Mouse (Mus musculus): Measurements from ENCODE around the gene Dgki.

Dgki gene

GRCm38 (mm10) chr6:36998942-36999341 lies 301.0 kb downstream of the Dgki start:
- DNase-seq = peak; percentile 2

- DNase-seq = no peak
Observed at GRCm38 (mm10) chr6:36994329-36994728, 305.7 kb downstream of the Dgki start.

DNA sequence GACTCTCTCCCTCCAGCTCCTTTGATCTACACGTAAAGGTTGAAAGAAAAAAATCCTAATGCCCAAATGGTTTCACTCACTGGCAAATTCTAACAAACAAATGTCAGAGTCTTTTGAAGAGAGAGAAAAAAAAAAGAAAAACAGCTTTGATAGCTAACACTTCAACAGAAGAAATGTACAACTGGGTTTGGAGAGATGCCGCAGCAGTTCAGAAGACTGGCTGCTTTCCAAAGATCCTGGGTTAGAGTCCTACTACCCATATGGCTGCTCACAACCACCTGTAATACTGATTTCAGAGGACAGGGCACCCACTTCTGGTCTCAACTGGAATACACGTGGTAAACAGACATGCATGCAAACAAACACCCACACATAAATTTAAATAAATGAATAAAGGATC lies 309.8 kb downstream of the Dgki start:
- no peak for DNase-seq

DNA sequence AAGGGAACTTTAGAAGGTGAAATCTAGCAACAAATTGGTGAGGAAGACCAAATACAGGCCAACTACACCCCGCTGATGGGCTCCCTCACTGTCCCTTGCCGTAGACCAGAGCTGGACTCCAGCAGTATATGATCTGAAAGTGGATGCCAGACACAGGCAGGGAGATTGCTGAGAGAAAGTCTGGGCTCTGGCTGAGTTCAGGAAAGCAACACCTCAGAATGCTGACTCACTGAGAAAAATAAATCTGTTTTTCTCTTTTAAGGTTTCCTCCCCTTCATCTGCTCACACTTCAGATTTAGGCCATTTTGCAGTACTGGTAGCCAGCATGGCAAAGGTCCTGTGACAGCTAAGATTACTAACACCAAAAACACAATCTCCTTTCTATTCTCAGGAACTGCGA lies 311.2 kb downstream of the Dgki start:
- DNase-seq = no peak

DNA sequence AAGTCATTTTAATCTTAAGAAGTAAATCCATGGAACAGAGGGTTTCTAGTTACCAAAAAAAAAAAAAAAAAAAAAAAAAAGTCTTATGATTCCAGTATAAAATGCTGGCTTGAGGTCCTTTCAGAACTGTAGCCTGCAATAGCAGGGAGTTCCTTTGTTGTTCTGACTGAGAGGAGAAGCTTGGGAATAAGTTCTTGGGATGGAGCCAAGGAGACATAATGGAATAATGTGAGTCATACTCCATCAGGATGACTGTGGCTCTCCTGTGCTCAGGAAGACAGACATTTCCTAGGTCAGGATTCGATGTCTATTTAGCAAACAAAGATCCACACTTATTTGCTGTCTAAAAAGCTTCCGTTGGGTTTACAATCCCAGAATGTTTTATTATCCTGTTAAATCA lies 318.3 kb downstream of the Dgki start:
- DNase-seq = peak; percentile 58

- DNase-seq = no peak
Observed at GRCm38 (mm10) chr6:36980475-36980874, 319.5 kb downstream of the Dgki start.

GRCm38 (mm10) chr6:36978176-36978575 lies 321.8 kb downstream of the Dgki start:
- DNase-seq = no peak

- no peak for DNase-seq
Observed at GRCm38 (mm10) chr6:36973096-36973495, 326.9 kb downstream of the Dgki start.

DNA sequence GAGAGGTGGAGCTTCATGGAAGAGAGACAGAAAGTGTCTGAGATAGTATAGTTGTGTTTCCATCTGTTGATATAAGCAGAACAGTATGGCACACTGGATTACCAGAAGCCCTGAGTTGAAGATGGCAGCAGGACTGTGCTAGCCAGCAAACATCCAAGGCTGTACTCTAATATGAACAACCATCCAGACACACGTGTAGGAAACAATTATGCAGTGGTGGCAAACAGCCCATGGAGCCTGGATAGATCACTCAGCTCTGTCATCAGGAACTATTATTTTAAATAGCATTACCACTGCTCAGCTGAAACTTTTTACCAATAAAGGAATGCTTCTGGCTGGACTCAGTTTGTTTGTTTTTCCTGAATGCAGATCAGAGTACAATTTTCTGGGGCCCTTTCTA lies 327.5 kb downstream of the Dgki start:
- no peak for DNase-seq

DNA sequence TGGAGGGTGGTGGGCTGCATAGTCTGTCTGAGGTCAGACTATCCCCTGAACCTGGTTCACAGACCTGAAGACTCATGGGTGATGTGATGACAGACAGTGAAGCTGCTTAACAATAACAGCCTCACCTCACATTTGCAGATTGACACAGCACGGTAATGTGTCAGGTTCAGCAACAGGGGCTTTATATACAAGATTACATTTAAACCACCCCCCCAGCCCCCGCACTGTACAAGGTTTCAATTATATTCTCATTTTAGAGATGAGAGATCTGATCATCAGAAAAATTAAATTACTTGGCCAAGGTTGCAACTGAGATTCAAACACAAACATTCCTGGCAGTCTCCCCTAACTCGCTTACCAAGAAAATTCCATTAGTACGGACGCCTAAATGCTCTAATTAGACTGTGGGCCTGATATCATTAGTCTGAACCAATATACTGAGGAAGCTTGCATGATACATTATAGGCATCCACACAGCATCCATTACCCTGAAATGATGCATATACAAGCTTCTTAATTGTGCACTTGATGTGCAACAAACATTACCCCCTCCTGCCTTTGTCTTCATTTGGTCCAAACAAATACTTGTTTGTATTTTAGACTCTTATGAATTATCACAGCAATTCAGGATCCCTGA lies 330.6 kb downstream of the Dgki start:
- no peak for DNase-seq

DNA sequence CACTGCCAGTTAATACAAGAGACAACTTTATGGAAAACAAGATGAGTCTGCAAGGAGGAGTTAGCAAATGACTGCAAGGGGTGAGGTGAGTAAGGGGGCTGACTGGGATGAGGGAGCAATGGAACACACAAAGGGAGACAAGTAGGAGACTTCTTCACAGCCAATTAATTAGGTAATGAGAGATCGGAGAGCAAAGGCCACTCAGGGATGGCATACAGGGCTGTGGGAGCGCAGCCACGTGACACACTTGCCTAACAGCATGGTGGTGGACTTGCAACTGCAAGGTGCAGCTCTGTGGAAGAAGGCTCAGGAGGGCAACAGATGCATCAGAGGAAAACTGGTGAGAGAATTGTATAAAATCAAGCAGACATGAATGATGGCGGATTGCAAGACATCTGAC lies 339.3 kb downstream of the Dgki start:
- no peak for DNase-seq

GRCm38 (mm10) chr6:36955293-36955692 lies 344.7 kb downstream of the Dgki start:
- no peak for DNase-seq

DNA sequence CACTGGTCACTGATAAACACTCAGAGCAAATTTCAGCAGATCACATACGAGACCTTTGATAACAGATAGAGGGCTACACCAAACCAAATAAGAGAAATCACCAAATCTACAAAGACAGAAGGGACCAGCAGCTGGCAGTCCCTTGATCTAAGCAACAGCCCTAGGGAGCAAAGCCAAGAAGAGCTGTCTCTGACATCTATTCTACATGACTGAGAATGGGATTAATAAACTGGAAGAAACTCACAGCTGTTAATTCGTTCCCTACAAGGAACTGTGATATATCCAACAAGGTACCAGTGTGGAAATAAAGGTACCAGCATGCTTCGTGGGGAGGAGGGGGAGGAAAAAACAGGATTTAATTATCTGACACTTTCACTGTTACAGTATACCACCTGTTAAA lies 349.3 kb downstream of the Dgki start:
- no peak for DNase-seq

GRCm38 (mm10) chr6:36947861-36948260 lies 352.1 kb downstream of the Dgki start:
- no peak for DNase-seq

GRCm38 (mm10) chr6:36937527-36937926 lies 362.5 kb downstream of the Dgki start:
- no peak for DNase-seq

- DNase-seq = no peak
Observed at GRCm38 (mm10) chr6:36936816-36937215, 363.2 kb downstream of the Dgki start.

GRCm38 (mm10) chr6:36931473-36931872 lies 368.5 kb downstream of the Dgki start:
- no peak for DNase-seq

- no peak for DNase-seq
Observed at GRCm38 (mm10) chr6:36929781-36930180, 370.2 kb downstream of the Dgki start.

GRCm38 (mm10) chr6:36926455-36926854 lies 373.5 kb downstream of the Dgki start:
- DNase-seq = no peak

DNA sequence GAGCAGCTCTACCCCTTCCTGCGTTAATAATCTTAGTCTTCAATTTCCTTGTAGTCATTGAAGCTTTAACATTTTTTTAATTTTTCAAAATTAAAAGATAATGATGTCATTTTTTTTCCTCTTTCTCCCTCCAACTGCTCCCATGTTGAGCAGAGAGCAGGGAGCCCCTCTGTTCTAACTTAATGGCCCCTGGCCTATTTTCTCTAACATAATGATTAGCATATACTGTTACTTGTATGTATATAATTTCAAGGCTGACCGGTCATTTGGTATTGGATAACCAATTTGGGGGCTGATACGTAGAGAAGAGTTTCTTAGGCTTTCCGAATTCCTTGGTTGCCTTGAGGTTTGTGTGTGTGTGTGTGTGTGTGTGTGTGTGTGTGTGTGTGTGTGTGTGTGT lies 378.0 kb downstream of the Dgki start:
- DNase-seq = no peak

DNA sequence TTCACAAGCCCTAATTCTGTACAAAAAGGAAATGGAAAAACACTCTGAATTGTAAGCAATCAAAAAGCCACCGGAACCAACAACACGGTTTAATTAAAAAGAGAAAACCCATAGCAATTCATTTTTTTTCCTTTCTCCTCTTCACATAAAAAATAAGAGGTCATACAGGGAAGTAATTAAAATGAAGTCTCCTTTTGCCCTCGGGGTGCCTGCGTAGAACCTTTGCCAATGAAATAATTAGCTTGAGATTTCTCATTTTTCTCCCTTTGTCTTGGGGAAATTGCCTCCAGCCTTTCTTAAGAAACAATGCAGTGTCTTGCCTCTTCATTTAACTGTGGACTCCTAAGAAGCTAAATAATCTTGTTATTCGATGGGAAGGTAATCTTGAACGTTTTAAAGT lies 388.4 kb downstream of the Dgki start:
- DNase-seq = no peak

DNA sequence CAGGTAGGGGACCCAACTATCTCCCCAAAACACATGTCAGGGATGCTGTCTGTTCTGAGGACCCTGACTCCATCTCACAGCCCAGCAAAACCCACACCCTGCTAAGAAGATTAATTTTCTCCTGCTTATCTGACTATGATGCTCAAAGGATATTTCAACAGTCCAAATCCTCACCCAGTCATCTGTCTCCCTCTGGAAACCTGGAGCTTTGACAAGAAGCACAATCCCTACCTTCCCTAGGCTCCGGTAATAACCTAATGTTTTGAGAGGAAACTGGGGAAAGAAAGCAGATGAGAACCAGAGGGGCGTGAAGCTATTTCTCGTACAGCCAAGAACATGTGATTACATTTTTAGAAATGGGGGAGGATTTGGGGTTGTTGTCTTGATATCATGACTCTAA lies 392.8 kb downstream of the Dgki start:
- no peak for DNase-seq

DNA sequence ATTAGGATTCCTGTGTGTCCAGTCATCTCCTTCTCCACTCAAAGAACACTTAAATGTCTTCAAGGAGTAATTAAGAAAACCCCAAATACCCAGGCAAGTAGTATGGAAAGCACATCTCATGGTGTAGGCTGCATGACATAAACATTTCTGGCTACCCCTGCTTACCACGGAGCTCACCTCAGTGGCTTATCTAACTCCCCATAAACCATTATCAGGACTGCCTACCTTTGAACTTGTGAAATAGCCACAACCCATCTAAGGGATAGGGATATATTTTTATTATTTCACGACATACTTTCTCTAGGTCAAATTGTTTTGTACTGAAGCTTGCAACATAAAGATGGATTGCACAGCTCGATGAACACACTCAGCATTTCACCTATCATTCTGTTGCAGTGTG lies 394.0 kb downstream of the Dgki start:
- DNase-seq = no peak

- DNase-seq = no peak
Observed at GRCm38 (mm10) chr6:36904911-36905310, 395.1 kb downstream of the Dgki start.

GRCm38 (mm10) chr6:36903821-36904220 lies 396.2 kb downstream of the Dgki start:
- peak; percentile 69 for DNase-seq

All from lung, postnatal 10 days (tissue).